Mouse (Mus musculus) E14TG2a.4 (cell line): Measurements from ENCODE around the gene Armc6.

Experiments
- H3K27me3 ChIP-seq: 2 replicates; pipeline ENCODE4 v1.6.1; 2014; ENCODE audit warnings: low read length, control low read depth; ENCODE audit not compliant: insufficient read depth
- H3K36me3 ChIP-seq: 2 replicates; pipeline ENCODE4 v1.6.1; 2014; ENCODE audit warnings: low read length, control low read depth; ENCODE audit not compliant: insufficient read depth
- H3K4me1 ChIP-seq: replicated peaks from 2 replicates; pipeline ENCODE4 v1.6.1; 2014; ENCODE audit warnings: low read depth, low read length, control low read depth
- H3K4me3 ChIP-seq: replicated peaks from 2 replicates; pipeline ENCODE4 v1.5.1; 2014; ENCODE audit warnings: mild to moderate bottlenecking, low read length
- H3K9me3 ChIP-seq: 2 replicates; pipeline ENCODE4 v1.6.1; 2014; ENCODE audit warnings: low read length, control low read depth
- CTCF ChIP-seq: conservative IDR thresholded peaks from 2 replicates; pipeline ENCODE4 v1.5.1; 2014; ENCODE audit warnings: low read length
- NANOG ChIP-seq: IDR thresholded peaks from 2 replicates; pipeline ENCODE4 v1.6.1; 2014; ENCODE audit warnings: borderline replicate concordance, low read length, mixed read lengths
- POU5F1 ChIP-seq: IDR thresholded peaks from 2 replicates; pipeline ENCODE4 v1.6.1; 2014; ENCODE audit warnings: low read length, borderline replicate concordance

Gene Armc6

GRCm38 (mm10) chr8:70274350-70274749 lies 40.1 kb upstream of the Armc6 start:
- peaks cover 85% of the 10 kb centered on the region for H3K4me1 ChIP-seq
- no peak overlapping the region; the same call in 1 of the 2 replicates for H3K4me3 ChIP-seq
- H3K27me3 ChIP-seq = no peaks in the 10 kb centered on the region
- peak; percentile 79; the same call in 1 of the 2 replicates for TF ChIP-seq NANOG
- TF ChIP-seq CTCF = no peak
- no peak for TF ChIP-seq POU5F1
- H3K9me3 ChIP-seq = 0 out of 2 replicates have a peak, but pooled peaks cover 5% of the 10 kb centered on the region
- H3K36me3 ChIP-seq = no peaks in the 10 kb centered on the region; the same call in 1 of the 2 replicates

DNA sequence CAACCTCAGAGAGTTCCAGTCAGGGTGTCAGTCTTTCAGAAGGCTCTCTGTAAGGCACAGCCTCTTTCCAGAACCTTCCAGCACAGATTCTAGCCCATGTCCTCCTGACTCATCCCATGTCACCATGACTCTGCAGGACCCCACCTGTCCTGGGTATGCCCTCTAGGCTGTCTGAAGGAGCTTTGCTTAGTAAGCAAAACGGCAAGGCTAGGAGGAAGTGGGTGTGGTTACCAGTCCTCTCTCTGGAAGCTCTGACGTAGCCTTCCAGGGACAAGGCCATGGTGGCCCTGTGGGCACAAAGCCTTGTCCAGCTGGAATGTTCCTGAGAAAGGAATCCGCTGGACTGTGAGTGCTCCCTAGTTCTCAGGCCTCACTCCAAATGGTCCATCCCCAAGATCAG lies 38.7 kb upstream of the Armc6 start:
- TF ChIP-seq NANOG = no peak
- no peak for TF ChIP-seq CTCF
- TF ChIP-seq POU5F1 = no peak
- Histone ChIP-seq H3K4me1 (peaks cover 81% of the 10 kb centered on the region), H3K4me3 (peak overlapping the region; percentile 58), H3K36me3 (peaks cover 5% of the 10 kb centered on the region), H3K9me3 (0 out of 2 replicates have a peak, but pooled peaks cover 5% of the 10 kb centered on the region), H3K27me3 (no peaks in the 10 kb centered on the region)

DNA sequence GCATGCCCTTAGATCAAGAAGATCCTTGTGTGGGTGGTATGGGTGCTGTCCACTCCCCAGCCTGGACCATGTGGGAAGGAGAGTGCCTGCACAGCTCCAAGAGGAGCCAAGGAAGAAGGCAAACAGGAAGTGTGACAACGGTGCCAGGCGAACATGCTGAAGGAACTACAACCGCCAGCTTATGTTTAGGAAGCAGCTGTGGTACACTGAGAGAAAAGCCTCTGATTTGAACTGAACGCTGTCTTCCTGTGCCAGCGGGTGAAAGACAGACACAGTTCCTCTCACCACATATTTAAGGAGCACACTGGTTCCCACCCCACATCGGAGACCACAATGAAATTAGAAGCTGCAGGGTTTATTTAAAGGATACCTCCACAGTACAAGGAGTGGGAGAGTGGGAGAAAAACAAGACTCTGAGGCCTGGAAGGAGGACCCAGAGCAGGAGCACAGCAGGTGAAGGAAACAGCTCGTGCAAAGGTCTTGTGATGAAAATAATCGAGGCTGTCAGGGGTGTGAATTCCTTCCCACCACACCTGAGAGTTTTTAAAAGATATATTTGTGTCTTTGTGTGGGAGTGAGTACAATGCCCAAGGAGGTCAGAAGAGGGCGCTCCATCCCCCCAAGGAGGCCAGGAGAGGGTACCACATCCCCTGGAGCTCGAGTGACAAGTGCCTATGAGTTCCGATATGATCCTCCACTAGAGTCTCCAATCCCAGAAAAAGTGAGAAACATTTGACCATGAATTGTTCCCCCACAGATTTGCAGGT lies 34.7 kb upstream of the Armc6 start:
- H3K4me1 ChIP-seq = peaks cover 51% of the 10 kb centered on the region
- H3K27me3 ChIP-seq = no peaks in the 10 kb centered on the region
- H3K4me3 ChIP-seq = no peak overlapping the region
- peaks cover 42% of the 10 kb centered on the region for H3K36me3 ChIP-seq
- TF ChIP-seq POU5F1 (no peak), CTCF (peak; percentile 91)
- 0 out of 2 replicates have a peak, but pooled peaks cover 5% of the 10 kb centered on the region for H3K9me3 ChIP-seq

- no peak for TF ChIP-seq NANOG
- TF ChIP-seq POU5F1 = no peak
- no peak for TF ChIP-seq CTCF
- Histone ChIP-seq H3K4me1 (peaks cover 44% of the 10 kb centered on the region), H3K4me3 (no peak overlapping the region), H3K27me3 (no peaks in the 10 kb centered on the region), H3K36me3 (peaks cover 49% of the 10 kb centered on the region), H3K9me3 (0 out of 2 replicates have a peak, but pooled peaks cover 3% of the 10 kb centered on the region)
Observed at GRCm38 (mm10) chr8:70268311-70268710, 34.0 kb upstream of the Armc6 start.

DNA sequence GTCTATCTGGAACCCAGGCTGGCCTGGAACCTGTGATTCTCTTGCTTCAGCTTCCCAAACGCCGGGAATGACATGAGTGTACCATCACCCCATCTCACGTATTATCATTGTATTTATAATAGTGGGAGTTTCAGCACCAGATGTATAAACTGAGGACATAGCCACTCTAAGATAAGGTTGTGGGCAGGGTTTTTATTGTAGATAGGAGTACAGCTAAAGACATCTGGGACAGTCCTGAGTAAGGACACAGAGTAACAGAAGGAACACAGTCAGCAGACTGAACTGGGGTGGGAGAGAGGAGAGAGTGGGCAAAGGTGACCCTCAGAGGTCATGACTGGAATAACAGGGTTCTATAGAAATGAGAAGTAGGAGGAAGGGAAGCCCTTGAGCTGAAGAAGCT lies 33.4 kb upstream of the Armc6 start:
- Histone ChIP-seq H3K27me3 (no peaks in the 10 kb centered on the region), H3K4me3 (no peak overlapping the region)
- TF ChIP-seq CTCF (no peak), NANOG (no peak), POU5F1 (no peak)

GRCm38 (mm10) chr8:70259043-70259442 lies 24.8 kb upstream of the Armc6 start:
- TF ChIP-seq NANOG = no peak
- TF ChIP-seq CTCF = no peak
- no peak for TF ChIP-seq POU5F1
- no peaks in the 10 kb centered on the region for H3K27me3 ChIP-seq

More for the DNA sequence above, 33.4 kb upstream of the Armc6 start:
- Histone ChIP-seq H3K4me1 (peaks cover 38% of the 10 kb centered on the region), H3K36me3 (peaks cover 55% of the 10 kb centered on the region), H3K9me3 (no peaks in the 10 kb centered on the region)

GRCm38 (mm10) chr8:70258600-70258999 lies 24.3 kb upstream of the Armc6 start:
- H3K36me3 ChIP-seq = peaks cover 100% of the 10 kb centered on the region
- peaks cover 40% of the 10 kb centered on the region for H3K4me1 ChIP-seq
- no peaks in the 10 kb centered on the region for H3K9me3 ChIP-seq
- no peak overlapping the region for H3K4me3 ChIP-seq
- TF ChIP-seq NANOG (no peak), POU5F1 (no peak), CTCF (no peak)
- H3K27me3 ChIP-seq = no peaks in the 10 kb centered on the region

More at GRCm38 (mm10) chr8:70259043-70259442, 24.8 kb upstream of the Armc6 start:
- H3K4me1 ChIP-seq = peaks cover 39% of the 10 kb centered on the region
- H3K36me3 ChIP-seq = peaks cover 100% of the 10 kb centered on the region
- H3K9me3 ChIP-seq = no peaks in the 10 kb centered on the region
- no peak overlapping the region for H3K4me3 ChIP-seq

GRCm38 (mm10) chr8:70257456-70257855 lies 23.2 kb upstream of the Armc6 start:
- Histone ChIP-seq H3K4me3 (no peak overlapping the region), H3K27me3 (no peaks in the 10 kb centered on the region), H3K36me3 (peaks cover 100% of the 10 kb centered on the region), H3K9me3 (no peaks in the 10 kb centered on the region), H3K4me1 (peaks cover 43% of the 10 kb centered on the region)
- TF ChIP-seq POU5F1 (no peak), NANOG (no peak), CTCF (no peak)

- H3K4me3 ChIP-seq = no peak overlapping the region
- H3K27me3 ChIP-seq = no peaks in the 10 kb centered on the region
- H3K9me3 ChIP-seq = no peaks in the 10 kb centered on the region
- H3K4me1 ChIP-seq = peaks cover 48% of the 10 kb centered on the region
- TF ChIP-seq POU5F1 (no peak), CTCF (no peak), NANOG (no peak)
- peaks cover 100% of the 10 kb centered on the region for H3K36me3 ChIP-seq
Observed at GRCm38 (mm10) chr8:70254628-70255027, 20.4 kb upstream of the Armc6 start.
